Mouse (Mus musculus) left cerebral cortex, postnatal 4 days (tissue): ENCODE measurements around the gene Optc. TPM values are rescaled to one million over a fixed set of nuclear protein-coding genes. Genes with fewer than 3 reads are reported as not detected.

Experiments used
- DNase-seq: peaks from one replicate; pipeline ENCODE4 v3.0.0-alpha.2; 2022
- intact Hi-C: fragments of 180-260 bp; cut with DNase I; formaldehyde crosslinking; loops from one replicate; pipeline ENCODE4 v1.15.1; 2025
- total RNA-seq, 2 experiments: library from RNA; stranded (reverse); gene quantifications; 2 replicates each; pipeline ENCODE4 v1.2.3; 2021

Gene Optc
- 1 to 10 TPM; 2.3 to 2.7 TPM for total RNA-seq

DNA sequence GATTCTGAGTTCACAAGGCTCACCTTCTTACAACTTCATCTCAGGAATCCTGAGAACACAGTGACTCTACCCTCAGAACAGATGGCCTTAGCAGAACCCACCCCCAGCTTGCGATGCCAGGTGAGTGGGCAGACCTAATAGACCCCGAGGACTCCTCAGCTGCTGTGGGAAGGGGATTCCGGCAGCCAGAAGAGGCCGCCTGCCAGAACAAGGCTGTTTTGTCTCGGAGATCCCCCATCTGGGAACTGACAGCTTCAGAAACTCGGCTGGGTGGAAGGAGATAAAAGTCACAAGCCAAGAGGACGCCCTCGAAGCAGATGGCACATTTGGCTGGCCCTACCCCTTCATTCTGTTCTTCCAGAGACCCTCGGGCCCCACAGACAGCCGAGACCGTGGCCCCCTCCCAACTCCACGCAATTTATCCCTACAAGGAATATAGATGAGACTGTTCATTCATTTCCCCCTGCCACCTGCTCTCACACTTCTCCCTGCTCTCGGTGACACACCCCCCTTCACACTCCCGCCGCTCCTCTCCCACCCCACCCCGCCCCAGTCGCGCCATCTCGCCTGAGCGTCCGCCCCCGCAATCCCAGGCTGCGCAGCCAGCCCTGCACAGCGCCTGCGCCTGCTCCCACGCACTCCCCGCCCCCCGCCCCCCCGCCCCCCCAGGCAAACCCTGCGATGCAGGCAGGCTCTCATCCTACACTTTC, at the start of gene Optc:
Optc (minus strand) TSS at position 51 of the 710 bp plus-strand sequence.
- intact Hi-C loops: no loop called here
- peak; percentile 90 for DNase-seq

- intact Hi-C loops: no loop called here
- DNase-seq: no peak
Observed at GRCm38 (mm10) chr1:133954009-133954408, 46.2 kb upstream of the Optc start.

- peak; percentile 32 for DNase-seq
- intact Hi-C loops: no loop called here
Observed at GRCm38 (mm10) chr1:133953261-133953742, 45.5 kb upstream of the Optc start.

- no peak for DNase-seq
- intact Hi-C loops: no loop called here
Observed at GRCm38 (mm10) chr1:133951598-133951997, 43.8 kb upstream of the Optc start.

DNA sequence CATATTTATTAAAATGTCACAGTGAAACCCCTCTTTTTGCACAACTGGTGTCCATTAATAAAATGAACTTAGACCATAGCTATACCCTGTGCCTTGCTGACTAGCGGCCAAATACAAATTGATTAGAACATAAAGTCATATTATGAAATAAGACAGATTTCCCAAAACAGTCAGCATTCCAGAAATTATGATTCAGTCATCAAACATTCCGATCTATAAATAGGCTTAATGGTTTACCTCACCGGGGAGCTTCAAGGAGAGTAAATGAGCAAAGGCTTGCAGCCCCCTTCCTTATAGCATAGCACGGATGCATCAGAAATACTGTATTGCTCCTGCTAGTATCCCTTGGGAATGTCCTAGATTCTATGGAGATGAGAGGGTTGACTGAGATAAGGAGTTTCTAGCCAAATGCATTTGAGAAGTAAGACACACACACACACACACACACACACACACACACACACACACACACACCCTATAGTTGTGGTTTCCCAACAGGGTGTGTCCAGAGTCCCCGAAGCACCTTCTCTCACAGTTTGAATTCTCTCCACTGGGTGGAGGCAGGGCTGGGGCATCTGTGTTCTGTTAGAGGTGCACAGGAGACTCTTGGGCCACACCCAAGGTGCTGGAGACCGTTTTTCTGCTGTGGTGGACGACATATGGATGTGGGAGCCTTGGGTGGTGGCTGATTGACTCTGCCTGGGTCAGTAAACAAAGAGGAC, 42.4 kb upstream of the Optc start:
- DNase-seq: no peak
- intact Hi-C loops: no loop called here

- intact Hi-C loops: no loop called here
- DNase-seq: no peak
Observed at GRCm38 (mm10) chr1:133945106-133945505, 37.3 kb upstream of the Optc start.

DNA sequence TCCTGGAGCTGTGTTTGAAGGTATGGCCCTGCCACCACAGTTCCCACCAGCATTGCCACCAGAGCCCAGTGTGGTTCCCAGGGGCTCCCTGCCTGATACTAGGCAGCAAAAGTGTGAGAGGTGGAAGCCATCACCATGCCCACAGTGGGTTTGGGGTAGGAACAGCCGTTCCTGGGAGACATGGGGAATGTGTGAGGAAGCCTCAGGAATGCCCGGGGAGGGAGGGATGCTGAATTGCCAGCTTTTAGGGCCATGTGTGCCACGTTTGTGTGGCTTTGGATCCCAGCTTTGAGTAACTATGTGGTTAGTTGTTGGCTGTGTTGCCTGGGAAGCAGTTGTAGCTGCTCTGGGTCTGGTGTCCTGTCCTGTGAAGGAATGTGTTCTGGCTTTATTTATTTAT, 34.1 kb upstream of the Optc start:
- intact Hi-C loops: no loop called here
- no peak for DNase-seq

GRCm38 (mm10) chr1:133941158-133941860, 33.5 kb upstream of the Optc start:
- intact Hi-C loops: no loop called here
- DNase-seq: no peak

DNA sequence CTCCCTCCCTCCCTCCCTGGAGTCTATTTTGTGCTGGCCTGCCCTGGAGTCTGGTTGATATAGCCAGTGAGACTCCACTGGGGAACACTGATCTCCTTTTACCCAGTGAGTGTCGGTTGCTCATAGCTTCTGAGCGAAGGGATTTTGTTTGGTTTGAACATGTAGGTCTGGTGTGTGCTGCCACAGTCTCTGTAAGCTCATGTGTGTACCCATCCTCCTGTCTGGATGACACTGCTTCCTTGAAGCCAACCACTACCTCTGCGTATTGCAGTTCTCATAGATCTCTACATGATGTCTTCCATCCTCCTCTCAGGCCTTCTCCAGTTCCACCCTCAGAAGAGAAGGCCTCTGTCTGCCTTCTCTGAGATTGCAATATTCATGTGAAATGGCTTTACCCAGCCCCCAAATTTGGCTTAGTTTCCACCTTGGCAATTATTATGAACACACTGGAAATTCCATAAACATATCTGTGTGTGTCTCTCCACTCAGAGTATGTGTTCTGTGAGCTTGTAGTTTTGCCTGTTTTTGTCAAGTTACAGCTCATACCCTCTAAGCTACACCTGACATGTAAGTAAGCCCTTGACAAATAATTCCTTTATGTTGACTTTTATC, 32.8 kb upstream of the Optc start:
- DNase-seq: no peak
- intact Hi-C loops: no loop called here

GRCm38 (mm10) chr1:133939708-133940107, 31.9 kb upstream of the Optc start:
- no peak for DNase-seq
- intact Hi-C loops: no loop called here

DNA sequence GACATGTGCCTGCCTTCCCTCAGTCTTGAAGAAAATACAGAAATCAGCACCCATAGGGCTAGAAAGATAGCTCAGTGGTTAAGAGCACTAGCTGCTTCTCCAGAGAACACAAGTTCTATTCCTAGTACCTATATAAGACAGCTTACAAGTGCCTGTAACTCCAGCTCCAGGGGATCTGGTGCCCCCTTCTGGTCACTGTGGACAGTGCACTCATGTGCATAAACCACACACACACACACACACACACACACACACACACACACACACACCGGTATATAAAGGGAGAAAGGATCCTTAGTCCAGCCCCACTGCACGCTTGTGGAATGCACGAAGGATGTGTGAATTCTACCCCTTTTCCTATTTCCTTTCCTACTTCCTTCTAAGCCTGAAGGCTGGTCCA, 28.4 kb upstream of the Optc start:
- intact Hi-C loops: no loop called here
- DNase-seq: no peak

GRCm38 (mm10) chr1:133934354-133934963, 26.7 kb upstream of the Optc start:
- peak; percentile 29 for DNase-seq
- intact Hi-C loops: no loop called here

- intact Hi-C loops: no loop called here
Observed at GRCm38 (mm10) chr1:133933301-133934195, 25.7 kb upstream of the Optc start.

GRCm38 (mm10) chr1:133929980-133930379, 22.2 kb upstream of the Optc start:
- no peak for DNase-seq
- intact Hi-C loops: no loop called here

More at GRCm38 (mm10) chr1:133933301-133934195, 25.7 kb upstream of the Optc start:
- DNase-seq: no peak

GRCm38 (mm10) chr1:133925223-133925622, 17.4 kb upstream of the Optc start:
- intact Hi-C loops: no loop called here
- DNase-seq: no peak

GRCm38 (mm10) chr1:133924141-133924875, 16.5 kb upstream of the Optc start:
- no peak for DNase-seq

DNA sequence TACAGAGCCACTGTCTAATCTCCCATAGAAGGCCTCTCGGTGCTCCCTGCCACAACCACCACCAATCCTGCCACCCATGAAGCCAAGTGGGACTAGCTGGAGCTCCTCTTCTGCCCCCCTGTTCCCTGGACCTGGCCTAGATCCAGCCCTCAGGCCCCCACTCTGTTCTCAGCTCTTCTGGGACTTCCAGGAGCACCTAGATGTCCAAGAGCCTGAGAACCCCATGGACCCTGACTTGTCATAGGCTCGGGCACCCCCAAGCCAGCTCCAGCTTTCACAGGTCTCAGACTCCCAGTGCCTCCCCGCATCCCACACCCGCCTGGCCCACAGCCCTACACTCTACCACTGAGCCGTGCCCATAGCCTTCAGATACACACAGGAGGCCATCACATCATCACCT, 15.3 kb upstream of the Optc start:
- no peak for DNase-seq
- intact Hi-C loops: no loop called here

More at GRCm38 (mm10) chr1:133924141-133924875, 16.5 kb upstream of the Optc start:
- intact Hi-C loops: no loop called here

- no peak for DNase-seq
- intact Hi-C loops: no loop called here
Observed at GRCm38 (mm10) chr1:133921304-133921751, 13.5 kb upstream of the Optc start, which contains the start of gene Prelp. TSS of gene Prelp (minus strand) at chr1:133921414.

- DNase-seq: no peak
- intact Hi-C loops: no loop called here
Observed at GRCm38 (mm10) chr1:133920876-133921275, 13.1 kb upstream of the Optc start.
